8 mouse cellular contexts compared by ENCODE assay signal in genomic region chr9:98601156-98601836, GRCm38 (mm10). TPM values are rescaled to one million over a fixed set of nuclear protein-coding genes. Genes with fewer than 3 reads are reported as not detected.
A peak's percentile ranks its signal among the peaks of the same experiment; 100 is the strongest.
DNase-seq lines count a peak whose midpoint lies in the region; ATAC-seq and TF ChIP-seq lines count a peak whose summit lies in the region.

TSS of gene Mrps22 (minus strand) at chr9:98601660.

- peak within 1 kb of the TSS; percentile 93 for H3K4me3 ChIP-seq in embryonic facial prominence, embryonic 13.5 days
- peak within 1 kb of the TSS; percentile 90 for H3K4me3 ChIP-seq in kidney, adult 2 months (ENCODE audit: insufficient read depth, low read depth, low read length)
- peak within 1 kb of the TSS; percentile 91 for H3K4me3 ChIP-seq in limb, embryonic 12.5 days (replicated peaks)
- H3K4me3 ChIP-seq in midbrain, embryonic 15.5 days: peak within 1 kb of the TSS; percentile 90
- H3K4me3 ChIP-seq in spleen, adult 2 months (ENCODE audit: extremely low read depth, insufficient read depth, insufficient read length): peak within 1 kb of the TSS; percentile 84

- peak within 1 kb of the TSS; percentile 96 for H3K4me2 ChIP-seq in embryonic facial prominence, embryonic 13.5 days
- H3K4me2 ChIP-seq in limb, embryonic 12.5 days: peak within 1 kb of the TSS; percentile 97
- peak within 1 kb of the TSS; percentile 92 for H3K4me2 ChIP-seq in midbrain, embryonic 15.5 days

- H3K9ac ChIP-seq in embryonic facial prominence, embryonic 13.5 days: peak within 1 kb of the TSS; percentile 89
- H3K9ac ChIP-seq in limb, embryonic 12.5 days (replicated peaks): peak within 1 kb of the TSS; percentile 79
- H3K9ac ChIP-seq in midbrain, embryonic 15.5 days: peak within 1 kb of the TSS; percentile 73

- peak; percentile 85 for TF ChIP-seq POLR2A in kidney, adult 2 months (IDR thresholded peaks at IDR 0.05; ENCODE audit: low read depth, low read length)
- peak; percentile 57 for TF ChIP-seq POLR2A in spleen, adult 2 months (IDR thresholded peaks at IDR 0.05; ENCODE audit: low read depth, low read length)

- peak; percentile 91 for DNase-seq in 3T3-L1 (ENCODE audit: low read depth, low spot score)
- DNase-seq in adrenal gland, postnatal 36 days: peak; percentile 84 to 86
- DNase-seq in heart, adult 18-20 months: peak; percentile 87 to 89
- peak; percentile 89 for DNase-seq in kidney, adult 2 months
- peak; percentile 73 to 79 for DNase-seq in spleen, adult 2 months (ENCODE audit: low read depth in 1 of 2, low spot score in 2 of 2)

- WGBS in embryonic facial prominence, embryonic 13.5 days: under 1% methylated on average over 44 of the region's 44 CpGs
- WGBS in kidney, adult 2 months: under 1% methylated on average over 44 of the region's 44 CpGs
- under 1% methylated on average over 44 of the region's 44 CpGs for WGBS in limb, embryonic 12.5 days
- WGBS in midbrain, embryonic 15.5 days: under 1% methylated on average over 44 of the region's 44 CpGs
- under 1% methylated on average over 44 of the region's 44 CpGs for WGBS in spleen, adult 2 months

- H3K27me3 ChIP-seq in embryonic facial prominence, embryonic 13.5 days: 0 out of 2 replicates have a peak, but pooled peaks cover 4% of the 10 kb centered on the region
- no peaks in the 10 kb centered on the region for H3K27me3 ChIP-seq in kidney, adult 2 months (replicated peaks; ENCODE audit: control insufficient read depth, insufficient read depth, low read length)
- H3K27me3 ChIP-seq in limb, embryonic 12.5 days: no peaks in the 10 kb centered on the region
- no peaks in the 10 kb centered on the region for H3K27me3 ChIP-seq in midbrain, embryonic 15.5 days (replicated peaks)
- no peaks in the 10 kb centered on the region for H3K27me3 ChIP-seq in spleen, adult 2 months (ENCODE audit: control insufficient read depth, insufficient read depth, low read length)

- TF ChIP-seq CTCF in kidney, adult 2 months (conservative IDR thresholded peaks at IDR 0.05; ENCODE audit: insufficient read depth, insufficient read length, low read depth, low read length): no peak
- no peak for TF ChIP-seq CTCF in spleen, adult 2 months (IDR thresholded peaks at IDR 0.05; ENCODE audit: extremely low read depth, insufficient read depth, insufficient read length, insufficient replicate concordance)

- peak; percentile 90 for ATAC-seq in embryonic facial prominence, embryonic 13.5 days (ENCODE audit: insufficient number of reproducible peaks, insufficient read depth, low FRiP score, low TSS enrichment, low read depth)
- peak; percentile 96 for ATAC-seq in limb, embryonic 12.5 days (ENCODE audit: insufficient number of reproducible peaks, insufficient read depth, low FRiP score, low TSS enrichment, low read depth)
- ATAC-seq in midbrain, embryonic 15.5 days (replicated peaks): peak; percentile 93

- H3K36me3 ChIP-seq in embryonic facial prominence, embryonic 13.5 days: peaks cover 20% of the 10 kb centered on the region
- no peaks in the 10 kb centered on the region for H3K36me3 ChIP-seq in kidney, adult 2 months (ENCODE audit: control insufficient read depth, insufficient read depth, low read length)
- peaks cover 21% of the 10 kb centered on the region for H3K36me3 ChIP-seq in limb, embryonic 12.5 days
- peaks cover 7% of the 10 kb centered on the region; the same call in 1 of the 2 replicates for H3K36me3 ChIP-seq in midbrain, embryonic 15.5 days (replicated peaks)
- H3K36me3 ChIP-seq in spleen, adult 2 months (ENCODE audit: control insufficient read depth, insufficient read depth, low read length): peaks cover 3% of the 10 kb centered on the region

- peak within 1 kb of the TSS; percentile 40; the same call in 1 of the 2 replicates for H3K27ac ChIP-seq in embryonic facial prominence, embryonic 13.5 days
- no peak within 1 kb of the TSS for H3K27ac ChIP-seq in kidney, adult 2 months (ENCODE audit: insufficient read depth, low read depth, low read length)
- 0 out of 2 replicates have a peak within 1 kb of the TSS, but pooled peaks have one; percentile 41 for H3K27ac ChIP-seq in limb, embryonic 12.5 days
- peak within 1 kb of the TSS; percentile 65 for H3K27ac ChIP-seq in midbrain, embryonic 15.5 days
- no peak within 1 kb of the TSS; the same call in 1 of the 2 replicates for H3K27ac ChIP-seq in spleen, adult 2 months (ENCODE audit: insufficient read depth, low read length)

- H3K4me1 ChIP-seq in embryonic facial prominence, embryonic 13.5 days: peaks cover 14% of the 10 kb centered on the region
- H3K4me1 ChIP-seq in kidney, adult 2 months (ENCODE audit: control insufficient read depth, insufficient read depth, low read length): peaks cover 5% of the 10 kb centered on the region; the same call in 1 of the 2 replicates
- H3K4me1 ChIP-seq in limb, embryonic 12.5 days (replicated peaks): peaks cover 11% of the 10 kb centered on the region
- peaks cover 13% of the 10 kb centered on the region for H3K4me1 ChIP-seq in midbrain, embryonic 15.5 days
- H3K4me1 ChIP-seq in spleen, adult 2 months (ENCODE audit: control insufficient read depth, insufficient read depth, insufficient read length): no peaks in the 10 kb centered on the region; the same call in 1 of the 2 replicates

- H3K9me3 ChIP-seq in embryonic facial prominence, embryonic 13.5 days: no peaks in the 10 kb centered on the region
- peaks cover 3% of the 10 kb centered on the region; the same call in 1 of the 2 replicates for H3K9me3 ChIP-seq in limb, embryonic 12.5 days
- H3K9me3 ChIP-seq in midbrain, embryonic 15.5 days: no peaks in the 10 kb centered on the region

RNA-seq across cellular contexts. Expression of gene Mrps22, which starts in this region (rescaled TPM):
- total RNA-seq in adrenal gland, postnatal 36 days (2021): 10 to 100 TPM; 57.8 to 72.0 TPM
- polyA plus RNA-seq in embryonic facial prominence, embryonic 13.5 days (2015; fragmentation: Nextera tagmentation; extraction: Ambion mirVana): 56.5 and 58.9 TPM in 2 replicates
- 10 to 100 TPM; 33.3 to 34.4 TPM for total RNA-seq in heart, adult 18-20 months (2021)
- polyA plus RNA-seq in kidney, adult 2 months (2012; rRNA removed): 19.7 and 22.4 TPM in 2 replicates
- polyA plus RNA-seq in limb, embryonic 12.5 days (2016; fragmentation: Nextera tagmentation; extraction: Ambion mirVana): 66.4 and 70.4 TPM in 2 replicates
- 49.8 and 52.0 TPM in 2 replicates for polyA plus RNA-seq in midbrain, embryonic 15.5 days (2015; fragmentation: Nextera tagmentation; extraction: Ambion mirVana)
- polyA plus RNA-seq in spleen, adult 2 months (2012; rRNA removed): 6.4 and 8.7 TPM in 2 replicates

Comparison
In these comparisons a context has a peak if more than half of its experiments do, and no peak if none do; other contexts are left out.
1. H3K27ac ChIP-seq: peak in embryonic facial prominence, embryonic 13.5 days (single experiment), limb, embryonic 12.5 days (single experiment) and midbrain, embryonic 15.5 days (single experiment); none in kidney, adult 2 months (single experiment) and spleen, adult 2 months (single experiment).
2. Peak in every context shown above with its lines, with median percentiles within 50 percentile points of each other: DNase-seq, ATAC-seq, H3K4me2 ChIP-seq, H3K4me3 ChIP-seq and H3K9ac ChIP-seq.